Mouse (Mus musculus): ENCODE results near the gene Dlg2. TPM values are rescaled to one million over a fixed set of nuclear protein-coding genes. Genes with fewer than 3 reads are reported as not detected.

Dlg2 gene
- total RNA-seq, 2 experiments from 2014 or later, result 0.97 to 1.1 TPM

GRCm38 (mm10) chr7:91687930-91688329 is 1211.5 kb downstream of the Dlg2 start:
- no peak for ATAC-seq (replicated peaks; ENCODE audit: poor library complexity, severe bottlenecking)

DNA sequence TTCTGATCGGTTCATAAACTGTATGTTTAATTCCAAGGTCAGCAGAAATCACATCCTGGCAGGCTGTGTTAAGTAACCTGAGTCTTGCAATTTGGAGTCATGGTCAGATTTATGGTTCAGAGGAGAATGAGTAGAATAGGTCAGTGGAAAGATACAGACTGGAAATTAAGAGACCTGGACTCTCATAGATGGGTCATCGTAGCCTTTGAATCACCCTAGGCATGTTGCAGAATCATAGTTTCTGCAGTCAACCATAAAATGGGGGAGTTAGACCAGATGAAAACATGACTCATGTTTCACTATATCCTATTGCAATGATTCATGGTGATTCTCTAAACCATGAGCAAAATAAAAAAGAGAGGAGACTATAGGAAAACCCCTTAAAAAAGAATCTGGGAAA is 1213.4 kb downstream of the Dlg2 start:
- no peak for ATAC-seq (replicated peaks; ENCODE audit: poor library complexity, severe bottlenecking)

DNA sequence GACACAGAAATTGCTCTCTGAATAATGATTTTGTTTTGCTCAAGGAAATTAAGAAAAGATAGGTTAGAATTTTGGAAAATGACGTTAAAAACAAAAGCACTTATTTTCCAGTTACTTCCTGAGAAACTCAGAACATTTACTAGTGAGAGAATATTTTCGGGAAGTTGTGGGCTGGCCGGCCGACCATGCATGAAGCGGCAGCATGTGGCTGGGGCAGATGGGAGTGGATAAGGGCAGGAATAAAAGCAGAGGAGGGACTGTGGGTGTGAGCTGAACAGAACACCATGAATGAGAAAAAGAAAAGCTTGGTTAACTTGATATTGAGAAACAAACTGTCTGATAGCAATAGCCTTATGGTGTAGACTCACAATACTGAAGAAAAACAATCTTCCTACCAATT is 1233.4 kb downstream of the Dlg2 start:
- peak; percentile 97 for ATAC-seq (replicated peaks; ENCODE audit: poor library complexity, severe bottlenecking)

DNA sequence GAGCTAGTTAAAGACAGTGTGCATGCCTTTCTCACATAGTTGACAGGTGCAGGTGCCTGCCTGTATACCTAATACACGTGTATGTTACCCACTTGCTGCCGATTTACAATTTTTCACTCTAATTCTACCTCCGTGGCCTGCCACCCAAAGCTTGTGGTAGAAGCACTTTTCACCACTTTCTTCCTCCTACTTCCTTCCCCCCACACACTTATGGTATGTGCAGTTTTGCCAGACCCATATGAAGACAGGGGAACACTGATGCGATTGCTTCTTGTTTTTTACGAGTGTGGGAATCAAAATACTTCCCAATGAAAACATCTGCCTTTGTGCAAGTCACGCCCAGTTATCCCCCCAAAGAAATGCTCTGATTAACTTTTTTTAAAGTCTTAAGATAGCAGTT is 1234.7 kb downstream of the Dlg2 start:
- ATAC-seq (replicated peaks; ENCODE audit: poor library complexity, severe bottlenecking), result peak; percentile 59

DNA sequence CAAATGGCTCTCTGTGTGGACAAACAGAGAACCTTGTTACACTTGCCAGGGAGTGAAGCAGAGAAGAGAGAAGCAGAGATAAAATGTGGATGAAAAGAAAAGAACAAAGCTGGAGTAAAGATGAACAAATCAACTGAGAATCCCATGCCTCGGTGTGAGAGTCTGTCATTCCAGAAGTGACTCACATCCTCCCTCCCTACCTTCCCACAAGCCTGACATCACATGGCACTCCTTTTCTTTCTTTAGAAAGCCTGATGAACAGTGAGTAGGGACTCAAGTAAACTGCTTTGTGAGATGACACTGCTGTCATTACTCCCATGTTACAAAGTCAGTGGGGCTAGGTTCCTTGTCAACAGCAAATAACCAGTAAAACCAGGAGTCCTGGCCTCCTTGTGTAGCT is 1239.3 kb downstream of the Dlg2 start:
- ATAC-seq (replicated peaks; ENCODE audit: poor library complexity, severe bottlenecking), result no peak

DNA sequence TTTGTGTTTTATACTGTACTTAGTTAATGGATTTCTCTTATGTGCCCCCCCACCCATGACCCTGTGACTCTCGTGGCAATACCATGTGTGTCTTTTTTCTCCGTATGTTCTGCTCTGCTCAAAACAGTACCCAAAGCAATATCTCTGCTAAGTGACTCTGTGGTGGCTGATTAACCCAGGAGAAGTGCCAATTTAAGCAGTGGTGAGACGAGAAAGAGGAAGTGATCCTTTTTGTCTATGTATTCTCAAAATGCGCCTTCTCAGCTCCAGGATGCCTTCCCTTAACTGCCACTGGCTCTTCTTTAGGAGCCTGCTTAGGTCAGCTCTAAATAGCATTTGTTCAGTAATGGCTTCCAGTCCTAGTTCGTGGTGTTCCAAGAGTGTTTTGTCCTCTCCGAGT is 1240.2 kb downstream of the Dlg2 start:
- ATAC-seq (replicated peaks; ENCODE audit: poor library complexity, severe bottlenecking), result peak; percentile 100

GRCm38 (mm10) chr7:91720318-91720717 is 1243.8 kb downstream of the Dlg2 start:
- no peak for ATAC-seq (replicated peaks; ENCODE audit: poor library complexity, severe bottlenecking)

DNA sequence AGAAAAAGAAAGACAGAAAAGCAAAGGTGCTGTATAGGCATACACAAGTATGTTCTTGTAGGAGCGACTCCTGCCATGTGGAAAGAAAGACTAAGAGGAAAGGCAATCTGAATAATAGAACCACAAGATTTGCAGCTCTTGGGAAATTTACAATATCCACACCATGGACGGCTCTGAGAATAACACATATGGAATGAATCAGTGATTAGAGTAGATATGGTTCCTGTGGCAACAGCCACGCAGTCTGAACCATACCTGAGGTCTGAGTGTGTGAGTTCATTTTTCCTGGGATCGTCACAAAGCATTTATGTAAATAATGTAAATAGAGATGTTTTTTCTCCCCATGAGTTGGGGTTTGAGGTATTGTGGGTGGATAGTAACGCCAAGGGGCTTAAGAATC is 1247.9 kb downstream of the Dlg2 start:
- ATAC-seq (replicated peaks; ENCODE audit: poor library complexity, severe bottlenecking), result no peak

- no peak for ATAC-seq (replicated peaks; ENCODE audit: poor library complexity, severe bottlenecking)
Observed at GRCm38 (mm10) chr7:91740748-91741147, 1264.3 kb downstream of the Dlg2 start.

GRCm38 (mm10) chr7:91753151-91753861 is 1276.8 kb downstream of the Dlg2 start:
- ATAC-seq (replicated peaks; ENCODE audit: poor library complexity, severe bottlenecking), result no peak

DNA sequence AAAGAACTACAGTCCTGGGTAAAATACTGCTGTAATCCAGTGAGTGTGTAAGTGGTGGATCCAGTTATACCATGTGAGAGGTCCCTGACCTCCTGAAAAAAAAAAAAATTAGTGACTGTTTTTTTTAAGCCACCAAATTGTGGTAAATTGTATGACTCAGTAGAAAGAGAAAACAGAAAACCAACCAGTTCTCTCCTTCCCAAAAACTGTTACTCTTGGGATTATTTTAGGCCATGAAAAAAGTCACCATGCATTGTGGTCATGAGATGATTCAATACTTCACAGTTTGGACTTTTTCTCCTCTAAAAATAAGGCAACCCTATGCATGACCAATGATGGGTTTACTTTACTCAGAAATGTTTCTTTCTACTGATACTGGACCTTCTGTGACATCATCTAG is 1291.2 kb downstream of the Dlg2 start:
- no peak for ATAC-seq (replicated peaks; ENCODE audit: poor library complexity, severe bottlenecking)

DNA sequence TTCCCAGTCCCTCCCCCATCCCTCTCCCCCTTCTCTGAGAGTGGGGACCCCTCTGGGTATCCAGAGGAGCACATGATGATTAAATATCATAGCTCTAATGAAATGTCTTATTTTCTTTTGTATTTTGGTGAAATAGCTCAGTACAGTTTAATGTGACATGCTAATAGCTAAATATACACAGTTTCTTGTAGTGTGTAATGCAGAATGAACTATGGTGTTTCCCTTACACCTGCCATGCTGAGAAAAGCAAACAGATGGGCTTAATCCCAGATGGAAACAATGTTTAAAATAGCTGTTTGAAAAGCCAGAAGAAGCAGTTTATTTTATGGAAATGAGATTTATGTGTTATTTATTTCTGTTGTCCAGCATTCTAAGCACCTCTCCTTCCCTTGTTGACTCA is 1302.2 kb downstream of the Dlg2 start:
- no peak for ATAC-seq (replicated peaks; ENCODE audit: poor library complexity, severe bottlenecking)

DNA sequence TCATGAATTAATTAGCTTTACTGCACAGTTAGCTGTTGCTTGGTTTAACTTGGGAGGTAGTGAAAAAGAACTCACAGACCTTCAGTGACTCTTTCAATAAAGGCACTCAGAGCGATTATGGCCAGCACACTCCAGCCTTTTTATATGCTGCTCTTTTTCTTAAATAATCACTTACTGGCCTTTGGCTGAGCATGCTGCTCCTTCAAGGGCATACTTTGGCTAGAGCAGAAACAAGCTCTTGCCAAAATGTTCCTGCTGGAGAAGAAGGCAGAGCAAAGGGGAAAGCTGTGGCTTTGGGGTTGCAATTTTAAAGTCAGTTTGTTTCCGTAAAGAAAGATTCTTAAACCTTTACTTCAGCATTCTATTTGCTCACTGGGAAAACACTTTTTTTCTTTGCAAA is 1308.1 kb downstream of the Dlg2 start:
- ATAC-seq (replicated peaks; ENCODE audit: poor library complexity, severe bottlenecking), result no peak

- no peak for ATAC-seq (replicated peaks; ENCODE audit: poor library complexity, severe bottlenecking)
Observed at GRCm38 (mm10) chr7:91785445-91785844, 1309.0 kb downstream of the Dlg2 start.

DNA sequence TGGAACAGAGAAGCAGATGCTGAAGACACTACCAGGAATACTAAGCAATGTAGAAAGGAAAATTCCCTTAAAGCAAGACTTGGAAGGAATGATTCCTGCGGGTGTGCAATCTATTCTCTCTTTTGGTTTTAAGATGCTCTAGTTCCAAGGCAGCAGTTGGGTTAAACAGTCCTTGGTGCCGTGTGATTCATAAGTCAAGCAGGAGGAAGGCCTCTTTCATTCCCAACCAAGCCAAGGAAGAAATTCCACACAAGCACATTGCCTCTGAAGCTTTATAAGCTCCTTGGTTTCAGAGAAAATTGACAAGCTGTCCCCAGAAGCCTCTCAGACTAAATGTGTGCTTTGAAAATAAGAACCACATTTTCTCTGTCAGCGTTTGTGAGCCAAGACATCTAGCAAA is 1309.4 kb downstream of the Dlg2 start:
- no peak for ATAC-seq (replicated peaks; ENCODE audit: poor library complexity, severe bottlenecking)

- ATAC-seq (replicated peaks; ENCODE audit: poor library complexity, severe bottlenecking), result no peak
Observed at GRCm38 (mm10) chr7:91790949-91791564, 1314.6 kb downstream of the Dlg2 start.

DNA sequence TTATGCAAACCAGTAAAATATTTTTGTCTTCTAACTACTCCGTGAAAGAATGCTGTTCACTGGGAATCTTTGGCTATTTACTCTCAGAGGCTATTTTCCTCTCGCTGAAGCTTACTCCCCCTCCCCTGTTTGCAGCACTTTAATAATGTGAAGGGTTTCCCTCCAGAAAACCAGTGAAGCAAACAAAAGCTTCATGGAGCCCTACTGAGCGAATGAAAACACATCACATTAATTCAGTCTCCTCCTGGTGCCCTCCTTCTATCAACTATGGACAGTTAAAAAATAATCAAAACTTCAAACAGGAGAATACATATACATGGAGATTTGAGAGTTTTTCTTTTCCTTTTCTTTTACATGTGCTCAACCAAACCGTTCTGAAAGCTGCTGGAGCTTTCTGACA is 1330.2 kb downstream of the Dlg2 start:
- no peak for ATAC-seq (replicated peaks; ENCODE audit: poor library complexity, severe bottlenecking)

DNA sequence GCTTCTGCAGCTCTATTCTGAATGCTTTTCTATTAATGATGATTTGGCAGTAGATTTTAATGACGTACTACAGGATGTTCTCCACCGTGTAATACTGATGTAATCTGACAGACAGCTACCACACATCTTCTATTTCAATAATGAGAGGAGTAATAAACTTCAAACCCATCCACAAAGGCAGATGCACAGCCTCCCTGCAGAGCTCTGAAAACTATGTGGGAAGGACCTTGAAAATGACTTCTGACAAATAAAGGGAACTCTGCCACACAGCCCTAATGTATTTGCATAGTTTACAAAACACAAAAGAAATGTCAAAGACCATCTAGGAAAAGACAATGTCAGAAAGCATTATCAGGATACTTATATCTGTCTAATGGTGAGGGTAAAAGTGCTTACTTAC is 1334.3 kb downstream of the Dlg2 start:
- no peak for ATAC-seq (replicated peaks; ENCODE audit: poor library complexity, severe bottlenecking)

GRCm38 (mm10) chr7:91818004-91818403 is 1341.5 kb downstream of the Dlg2 start:
- no peak for ATAC-seq (replicated peaks; ENCODE audit: poor library complexity, severe bottlenecking)

GRCm38 (mm10) chr7:91832207-91832606 is 1355.7 kb downstream of the Dlg2 start:
- no peak for ATAC-seq (replicated peaks; ENCODE audit: poor library complexity, severe bottlenecking)

DNA sequence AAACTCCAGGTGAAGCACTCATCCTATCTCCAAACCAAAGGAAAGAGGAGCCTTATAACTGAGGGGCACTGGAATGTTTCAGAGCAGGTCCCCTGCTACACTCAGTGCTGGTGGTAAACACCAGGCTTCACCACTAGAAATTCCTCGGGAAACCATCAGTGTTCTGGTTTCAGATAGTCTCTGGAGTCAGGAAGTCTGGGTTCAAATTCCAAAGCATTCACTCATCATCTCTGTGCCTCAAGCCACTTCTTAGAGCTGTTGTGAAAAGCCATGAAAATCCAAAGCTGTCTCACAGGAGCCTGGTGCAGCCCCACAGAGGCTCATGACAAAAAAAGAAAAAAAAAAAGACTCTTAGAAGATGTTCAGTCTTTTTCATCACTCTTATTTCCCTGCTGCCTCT is 1369.3 kb downstream of the Dlg2 start:
- no peak for ATAC-seq (replicated peaks; ENCODE audit: poor library complexity, severe bottlenecking)

DNA sequence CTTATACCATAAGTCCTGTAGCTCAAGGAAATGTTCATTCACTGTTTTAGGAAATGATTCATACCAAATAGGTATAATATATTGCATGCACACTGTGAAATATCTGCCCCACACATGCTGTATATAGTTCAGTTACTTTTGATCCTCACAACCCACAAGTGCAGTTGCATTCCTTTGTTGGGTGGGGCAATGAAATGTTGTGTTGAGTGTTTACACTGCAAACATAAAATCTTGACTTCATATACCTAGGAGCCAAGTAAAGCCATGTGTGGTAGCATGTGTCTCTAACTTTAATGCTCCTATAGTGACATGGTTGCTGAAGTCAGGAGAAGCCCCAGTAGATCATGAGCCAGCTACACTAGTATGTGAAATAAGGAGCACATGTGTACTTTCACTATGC is 1372.9 kb downstream of the Dlg2 start:
- no peak for ATAC-seq (replicated peaks; ENCODE audit: poor library complexity, severe bottlenecking)

Data from granulocyte monocyte progenitor cell, adult 5-6 weeks (primary cell).